Mouse (Mus musculus) lung, postnatal 4 days (tissue): ENCODE results near the gene Olfr775.

Source experiments
- DNase-seq, 2 experiments: peaks; one replicate each; pipeline ENCODE4 v3.0.0; 2021

Olfr775 gene

GRCm38 (mm10) chr10:129248112-129248511 lies at the start of gene Olfr775:
Gene Olfr775, plus strand, starts transcription at chr10:129248412.
- no peak for DNase-seq

DNA sequence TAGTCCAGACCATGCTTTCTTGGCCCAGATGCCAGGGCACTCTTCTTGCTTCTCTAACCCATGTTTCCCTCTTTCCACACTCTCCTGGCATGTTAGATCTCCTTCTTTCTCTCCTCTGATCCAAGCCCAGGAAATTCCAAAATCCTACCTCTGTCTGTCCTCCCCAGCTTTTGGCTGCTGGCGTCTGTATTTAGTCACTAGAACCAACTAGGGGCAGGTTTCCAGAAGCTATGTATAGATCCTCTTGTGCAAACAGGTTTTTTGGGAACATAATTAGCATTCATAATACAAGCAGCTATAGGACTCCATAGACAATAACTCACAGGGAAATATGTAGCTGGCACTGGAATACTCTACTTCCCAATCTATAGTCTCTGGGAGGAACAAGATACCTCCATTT lies 17.5 kb upstream of the Olfr775 start:
- no peak for DNase-seq

- DNase-seq: no peak
These were observed 12.3 kb upstream of the Olfr775 start, which contains the start of gene Olfr774 for GRCm38 (mm10) chr10:129235904-129236303. Gene Olfr774, plus strand, starts transcription at chr10:129236204.

- no peak for DNase-seq
These were observed 10.6 kb downstream of the Olfr775 start, which contains the start of gene Olfr776 for GRCm38 (mm10) chr10:129258827-129259226. Gene Olfr776, plus strand, starts transcription at chr10:129259127.

GRCm38 (mm10) chr10:129271081-129271535 lies 22.9 kb downstream of the Olfr775 start, which contains the start of gene Olfr777:
Gene Olfr777, minus strand, starts transcription at chr10:129271485.
- no peak for DNase-seq
